Mouse (Mus musculus) stomach, embryonic 16.5 days (tissue): Measurements from ENCODE around the gene Jazf1. TPM values are rescaled to one million over a fixed set of nuclear protein-coding genes. Genes with fewer than 3 reads are reported as not detected.

Experiments
- ATAC-seq: fragments of 200-750 bp; cut with Nextera tagmentation; 2 replicates; pipeline ENCODE4 v1.8.0; 2017; ENCODE audit warnings: moderate number of reproducible peaks, moderate TSS enrichment; ENCODE audit not compliant: insufficient read depth, low FRiP score
- H3K27ac ChIP-seq: fragments of 300-500 bp; sonication (generic); 2 replicates; pipeline ENCODE4 v1.5.1; 2014; ENCODE audit warnings: low read length
- H3K27me3 ChIP-seq: fragments of 300-500 bp; sonication (generic); 2 replicates; pipeline ENCODE4 v1.6.1; 2014; ENCODE audit warnings: low read length, control low read depth, mixed read lengths; ENCODE audit not compliant: control insufficient read depth, insufficient read depth
- H3K36me3 ChIP-seq: fragments of 300-500 bp; sonication (generic); 2 replicates; pipeline ENCODE4 v1.6.1; 2014; ENCODE audit warnings: low read length; ENCODE audit not compliant: control insufficient read depth, insufficient read depth
- H3K4me1 ChIP-seq: fragments of 300-500 bp; sonication (generic); 2 replicates; pipeline ENCODE4 v1.6.1; 2014; ENCODE audit warnings: low read length, control low read depth, mixed read lengths; ENCODE audit not compliant: control insufficient read depth, insufficient read depth
- H3K4me2 ChIP-seq: fragments of 300-500 bp; sonication (generic); 2 replicates; pipeline ENCODE4 v1.6.1; 2014; ENCODE audit warnings: low read depth, low read length, mixed read lengths
- H3K4me3 ChIP-seq: fragments of 300-500 bp; sonication (generic); replicated peaks from 2 replicates; pipeline ENCODE4 v1.5.1; 2014; ENCODE audit warnings: mild to moderate bottlenecking, low read length
- H3K9ac ChIP-seq: fragments of 300-500 bp; sonication (generic); 2 replicates; pipeline ENCODE4 v1.6.1; 2014; ENCODE audit warnings: low read length
- H3K9me3 ChIP-seq: fragments of 300-500 bp; sonication (generic); replicated peaks from 2 replicates; pipeline ENCODE4 v1.6.1; 2016; ENCODE audit warnings: low read length, control low read depth; ENCODE audit not compliant: control insufficient read depth
- WGBS: fragments of 180-500 bp; shearing (Covaris S2); extraction: QIAGEN DNeasy Blood & Tissue Kit; methylation state at CpG from one replicate; pipeline ENCODE4 v1.1.7; 2014; 5-methylcytosine and 5-hydroxymethylcytosine counted together
- polyA plus RNA-seq: library from polyadenylated mRNA; unstranded; fragments of >200 nt; fragmentation: Nextera tagmentation; extraction: Ambion mirVana; gene quantifications from 2 replicates; pipeline ENCODE4 v1.2.1, GENCODE M21; 2015

Gene Jazf1
- polyA plus RNA-seq: 8.3 and 8.6 TPM in 2 replicates

GRCm38 (mm10) chr6:53067989-53068874, at the start of gene Jazf1:
Gene Jazf1, minus strand, starts transcription at chr6:53068631.
- 0 out of 2 replicates have a peak, but pooled peaks cover 3% of the 10 kb centered on the region for H3K4me1 ChIP-seq
- H3K36me3 ChIP-seq: no peaks in the 10 kb centered on the region
- H3K27me3 ChIP-seq: no peaks in the 10 kb centered on the region
- peak; percentile 63; the same call in 1 of the 2 replicates for ATAC-seq
- peak within 1 kb of the TSS; percentile 88 for H3K4me2 ChIP-seq
- WGBS: 1% methylated on average over 85 of the region's 133 CpGs
- peak within 1 kb of the TSS; percentile 85 for H3K9ac ChIP-seq
- H3K4me3 ChIP-seq: peak within 1 kb of the TSS; percentile 87
- H3K27ac ChIP-seq: peak within 1 kb of the TSS; percentile 27; the same call in 1 of the 2 replicates
- H3K9me3 ChIP-seq: no peaks in the 10 kb centered on the region

GRCm38 (mm10) chr6:53117855-53118254, 49.4 kb upstream of the Jazf1 start:
- Histone ChIP-seq H3K36me3 (no peaks in the 10 kb centered on the region), H3K4me2 (no peak overlapping the region), H3K9me3 (no peaks in the 10 kb centered on the region), H3K27ac (no peak overlapping the region), H3K27me3 (no peaks in the 10 kb centered on the region), H3K9ac (no peak overlapping the region), H3K4me3 (no peak overlapping the region), H3K4me1 (no peaks in the 10 kb centered on the region)
- no peak for ATAC-seq
- 45% methylated on average over 1 of the region's 1 CpGs for WGBS

- Histone ChIP-seq H3K27me3 (no peaks in the 10 kb centered on the region), H3K9ac (no peak overlapping the region), H3K4me2 (no peak overlapping the region), H3K36me3 (no peaks in the 10 kb centered on the region), H3K27ac (no peak overlapping the region), H3K4me3 (no peak overlapping the region), H3K4me1 (no peaks in the 10 kb centered on the region), H3K9me3 (no peaks in the 10 kb centered on the region)
- 40% methylated on average over 4 of the region's 4 CpGs for WGBS
- ATAC-seq: no peak
Measured at GRCm38 (mm10) chr6:53086879-53087278, 18.4 kb upstream of the Jazf1 start.

- no peak overlapping the region for H3K4me2 ChIP-seq
- no peaks in the 10 kb centered on the region for H3K9me3 ChIP-seq
- no peak overlapping the region for H3K27ac ChIP-seq
- H3K36me3 ChIP-seq: no peaks in the 10 kb centered on the region
- no peaks in the 10 kb centered on the region for H3K4me1 ChIP-seq
- H3K27me3 ChIP-seq: no peaks in the 10 kb centered on the region
- WGBS: 65% methylated on average over 4 of the region's 4 CpGs
- ATAC-seq: no peak
- H3K4me3 ChIP-seq: no peak overlapping the region
- H3K9ac ChIP-seq: no peak overlapping the region
Measured at GRCm38 (mm10) chr6:53081241-53081640, 12.8 kb upstream of the Jazf1 start.

- no peak overlapping the region for H3K4me2 ChIP-seq
- no peak for ATAC-seq
- H3K9ac ChIP-seq: no peak overlapping the region
- 24% methylated on average over 2 of the region's 2 CpGs for WGBS
- H3K27me3 ChIP-seq: no peaks in the 10 kb centered on the region
- H3K9me3 ChIP-seq: no peaks in the 10 kb centered on the region
- no peak overlapping the region for H3K27ac ChIP-seq
- H3K4me1 ChIP-seq: no peaks in the 10 kb centered on the region
- no peak overlapping the region for H3K4me3 ChIP-seq
- H3K36me3 ChIP-seq: no peaks in the 10 kb centered on the region
Measured at GRCm38 (mm10) chr6:53078671-53079070, 10.2 kb upstream of the Jazf1 start.

GRCm38 (mm10) chr6:53071732-53072131, 3.3 kb upstream of the Jazf1 start:
- H3K4me1 ChIP-seq: 0 out of 2 replicates have a peak, but pooled peaks cover 3% of the 10 kb centered on the region
- no peak for ATAC-seq
- H3K4me3 ChIP-seq: no peak overlapping the region
- 76% methylated on average over 6 of the region's 6 CpGs for WGBS
- H3K4me2 ChIP-seq: no peak overlapping the region
- no peaks in the 10 kb centered on the region for H3K36me3 ChIP-seq
- H3K9ac ChIP-seq: no peak overlapping the region
- no peaks in the 10 kb centered on the region for H3K9me3 ChIP-seq
- H3K27me3 ChIP-seq: no peaks in the 10 kb centered on the region
- H3K27ac ChIP-seq: no peak overlapping the region

GRCm38 (mm10) chr6:53069976-53070575, 1.6 kb upstream of the Jazf1 start:
- Histone ChIP-seq H3K27me3 (no peaks in the 10 kb centered on the region), H3K9me3 (no peaks in the 10 kb centered on the region), H3K36me3 (no peaks in the 10 kb centered on the region), H3K27ac (no peak overlapping the region), H3K4me2 (no peak overlapping the region), H3K4me3 (no peak overlapping the region), H3K4me1 (0 out of 2 replicates have a peak, but pooled peaks cover 3% of the 10 kb centered on the region), H3K9ac (no peak overlapping the region)
- 41% methylated on average over 5 of the region's 5 CpGs for WGBS
- ATAC-seq: no peak

- H3K27ac ChIP-seq: no peak overlapping the region
- no peaks in the 10 kb centered on the region for H3K9me3 ChIP-seq
- no peak for ATAC-seq
- H3K4me1 ChIP-seq: 0 out of 2 replicates have a peak, but pooled peaks cover 3% of the 10 kb centered on the region
- H3K27me3 ChIP-seq: no peaks in the 10 kb centered on the region
- H3K4me3 ChIP-seq: peak overlapping the region; percentile 87
- H3K4me2 ChIP-seq: peak overlapping the region; percentile 88
- no peaks in the 10 kb centered on the region for H3K36me3 ChIP-seq
- peak overlapping the region; percentile 85 for H3K9ac ChIP-seq
- 4% methylated on average over 6 of the region's 6 CpGs for WGBS
Measured at GRCm38 (mm10) chr6:53068875-53069178, 396 bp upstream of the Jazf1 start.

- H3K27ac ChIP-seq: no peak overlapping the region
- peak overlapping the region; percentile 88 for H3K4me2 ChIP-seq
- H3K4me1 ChIP-seq: 0 out of 2 replicates have a peak, but pooled peaks cover 3% of the 10 kb centered on the region
- peak overlapping the region; percentile 85 for H3K9ac ChIP-seq
- 8% methylated on average over 38 of the region's 41 CpGs for WGBS
- peak overlapping the region; percentile 87 for H3K4me3 ChIP-seq
- no peaks in the 10 kb centered on the region for H3K27me3 ChIP-seq
- H3K9me3 ChIP-seq: no peaks in the 10 kb centered on the region
- no peaks in the 10 kb centered on the region for H3K36me3 ChIP-seq
- peak; percentile 54; the same call in 1 of the 2 replicates for ATAC-seq
Measured at GRCm38 (mm10) chr6:53067446-53067988, 914 bp downstream of the Jazf1 start.
